Mouse (Mus musculus) fat pad, adult 2 months (tissue): ENCODE measurements around the gene Olfr360.
"Not testable (repeated sequence)": the region's sequence is repeated elsewhere in the genome, so short reads cannot be mapped to it uniquely, and the experiment has no call there.

ENCODE experiments used
- DNase-seq: peaks from one replicate; pipeline ENCODE4 v3.0.0-alpha.2; 2011; ENCODE audit warnings: low read depth, low spot score; ENCODE audit errors: extremely low read depth

Gene Olfr360

GRCm38 (mm10) chr2:37065446-37065845 lies at the start of gene Olfr360:
Olfr360 (plus strand) TSS chr2:37065746.
- no peak for DNase-seq

- DNase-seq, result not testable (repeated sequence)
These were observed 23.6 kb downstream of the Olfr360 start, which contains the start of gene Olfr361 for GRCm38 (mm10) chr2:37089190-37089589. Olfr361 (minus strand) TSS chr2:37089290.

- DNase-seq, result no peak
These were observed 52.3 kb downstream of the Olfr360 start, which contains the start of gene Olfr362 for GRCm38 (mm10) chr2:37117810-37118209. Olfr362 (minus strand) TSS chr2:37117910.
